Mouse (Mus musculus): Measurements from ENCODE around the gene Ncf2. TPM values are rescaled to one million over a fixed set of nuclear protein-coding genes. Genes with fewer than 3 reads are reported as not detected.

Ncf2 gene
- polyA plus RNA-seq, 1 experiment from 2014 or later: 7.3 TPM

GRCm38 (mm10) chr1:152826446-152826845 lies 26.5 kb downstream of the Ncf2 start:
- Histone ChIP-seq H3K4me1 (replicated peaks; ENCODE audit: insufficient read depth, low read length) (no peaks in the 10 kb centered on the region), H3K4me3 (replicated peaks; ENCODE audit: low read depth, low read length) (no peak overlapping the region), H3K27ac (no peak overlapping the region), H3K27me3 (ENCODE audit: insufficient read depth, low read length) (no peaks in the 10 kb centered on the region), H3K9me3 (replicated peaks; ENCODE audit: low read length) (no peaks in the 10 kb centered on the region), H3K4me2 (ENCODE audit: low read length) (no peak overlapping the region), H3K36me3 (ENCODE audit: insufficient read depth, low read length) (no peaks in the 10 kb centered on the region), H3K9ac (ENCODE audit: low read depth, low read length) (no peak overlapping the region)
- no peak for ATAC-seq (replicated peaks; ENCODE audit: low FRiP score, low read depth)
- 53% methylated on average over 5 of the region's 5 CpGs for WGBS
- TF ChIP-seq CTCF (IDR thresholded peaks at IDR 0.05; ENCODE audit: low read depth): no peak
- no peak for DNase-seq (ENCODE audit: low spot score)

DNA sequence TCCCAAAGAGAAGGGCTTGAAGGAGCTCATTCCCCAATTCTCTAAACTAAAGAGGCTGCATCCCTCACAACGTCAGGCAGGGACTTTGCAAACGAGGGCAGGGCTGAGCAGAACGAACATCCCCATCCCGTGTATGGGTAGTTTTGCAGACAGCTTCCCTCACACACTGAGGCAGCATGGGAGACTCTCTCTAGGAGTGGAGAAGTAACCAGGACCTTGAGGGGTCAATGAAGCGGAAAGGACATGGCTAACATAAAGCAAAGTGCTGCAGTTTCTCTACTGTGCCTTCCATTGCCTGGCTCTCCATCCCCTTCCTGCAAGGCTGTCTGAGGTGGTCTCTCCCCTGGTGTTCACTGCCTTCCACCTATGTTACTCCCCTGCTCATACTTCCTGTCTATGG lies 28.2 kb downstream of the Ncf2 start:
- Histone ChIP-seq H3K36me3 (ENCODE audit: insufficient read depth, low read length) (no peaks in the 10 kb centered on the region), H3K4me2 (ENCODE audit: low read length) (no peak overlapping the region; the same call in 1 of the 2 replicates), H3K4me3 (replicated peaks; ENCODE audit: low read depth, low read length) (no peak overlapping the region), H3K9ac (ENCODE audit: low read depth, low read length) (no peak overlapping the region), H3K9me3 (replicated peaks; ENCODE audit: low read length) (no peaks in the 10 kb centered on the region), H3K27ac (no peak overlapping the region), H3K4me1 (replicated peaks; ENCODE audit: insufficient read depth, low read length) (no peaks in the 10 kb centered on the region), H3K27me3 (ENCODE audit: insufficient read depth, low read length) (no peaks in the 10 kb centered on the region)
- DNase-seq (ENCODE audit: low spot score) (peak; percentile 12), ATAC-seq (replicated peaks; ENCODE audit: low FRiP score, low read depth) (peak; percentile 33; the same call in 1 of the 2 replicates)
- TF ChIP-seq CTCF (IDR thresholded peaks at IDR 0.05; ENCODE audit: low read depth): no peak
- 53% methylated on average over 5 of the region's 5 CpGs for WGBS

DNA sequence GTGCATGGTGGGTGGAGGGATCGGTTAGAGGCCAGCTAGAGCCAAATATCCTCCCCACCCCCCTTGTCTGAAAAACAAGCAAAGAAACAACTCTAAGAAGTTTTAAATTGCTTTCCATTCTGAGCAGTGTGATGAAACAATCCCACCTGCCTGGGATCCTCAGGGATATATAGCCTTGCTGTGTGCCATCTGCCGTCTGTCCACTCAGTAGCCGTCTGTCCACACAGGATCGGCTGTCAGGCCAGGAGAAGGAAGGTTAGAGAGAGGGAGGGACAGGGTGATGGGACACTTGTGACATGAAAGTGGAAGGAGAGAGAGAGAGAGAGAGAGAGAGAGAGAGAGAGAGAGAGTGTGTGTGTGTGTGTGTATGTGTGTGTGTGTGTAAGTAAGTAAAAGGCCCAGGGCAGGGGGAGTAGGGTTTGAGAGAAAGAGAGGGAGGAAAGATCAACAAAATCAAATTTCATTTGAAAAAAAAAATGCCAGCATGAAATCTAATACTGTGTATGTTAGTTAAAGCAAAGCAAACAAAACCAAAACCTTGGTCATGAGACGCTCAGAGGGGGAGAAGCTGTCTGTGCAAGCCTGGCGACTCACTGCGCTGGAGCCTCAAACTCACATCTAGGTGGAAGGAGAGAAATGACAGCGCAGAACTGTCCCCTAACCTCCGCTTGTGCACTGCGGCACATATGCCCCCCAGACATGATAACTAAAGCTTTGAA lies 28.8 kb downstream of the Ncf2 start:
- ATAC-seq (replicated peaks; ENCODE audit: low FRiP score, low read depth) (no peak), DNase-seq (ENCODE audit: low spot score) (peak; percentile 69)
- no peaks in the 10 kb centered on the region for H3K27me3 ChIP-seq (ENCODE audit: insufficient read depth, low read length)
- no peak overlapping the region for H3K27ac ChIP-seq
- no peak overlapping the region for H3K4me3 ChIP-seq (replicated peaks; ENCODE audit: low read depth, low read length)
- H3K9me3 ChIP-seq (replicated peaks; ENCODE audit: low read length): no peaks in the 10 kb centered on the region
- no peak overlapping the region for H3K4me2 ChIP-seq (ENCODE audit: low read length)
- 36% methylated on average over 10 of the region's 10 CpGs for WGBS
- no peaks in the 10 kb centered on the region for H3K4me1 ChIP-seq (replicated peaks; ENCODE audit: insufficient read depth, low read length)
- no peak overlapping the region for H3K9ac ChIP-seq (ENCODE audit: low read depth, low read length)
- H3K36me3 ChIP-seq (ENCODE audit: insufficient read depth, low read length): no peaks in the 10 kb centered on the region
- TF ChIP-seq CTCF (IDR thresholded peaks at IDR 0.05; ENCODE audit: low read depth): no peak

DNA sequence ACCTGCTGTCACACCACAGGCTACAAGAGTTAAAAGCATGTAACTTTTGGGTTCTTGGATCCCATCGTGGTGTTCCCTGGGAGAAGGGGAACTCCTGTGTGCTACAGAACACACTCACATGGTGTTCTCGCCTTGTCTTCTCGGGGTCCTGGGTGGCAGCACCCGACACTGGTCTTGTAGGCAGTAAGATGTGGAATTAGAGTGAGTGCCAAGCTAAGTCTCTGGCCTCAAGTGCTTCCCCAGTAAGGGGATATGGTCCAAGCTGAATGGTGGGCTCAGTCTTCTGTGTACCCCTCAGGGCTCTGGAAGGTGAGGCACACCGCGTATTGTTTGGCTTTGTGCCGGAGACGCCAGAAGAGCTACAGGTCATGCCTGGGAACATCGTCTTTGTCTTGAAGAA lies 30.1 kb downstream of the Ncf2 start:
- Histone ChIP-seq H3K4me2 (ENCODE audit: low read length) (no peak overlapping the region), H3K27me3 (ENCODE audit: insufficient read depth, low read length) (no peaks in the 10 kb centered on the region), H3K9me3 (replicated peaks; ENCODE audit: low read length) (no peaks in the 10 kb centered on the region), H3K4me1 (replicated peaks; ENCODE audit: insufficient read depth, low read length) (no peaks in the 10 kb centered on the region), H3K9ac (ENCODE audit: low read depth, low read length) (no peak overlapping the region), H3K27ac (no peak overlapping the region), H3K36me3 (ENCODE audit: insufficient read depth, low read length) (peaks cover 5% of the 10 kb centered on the region; the same call in 1 of the 2 replicates), H3K4me3 (replicated peaks; ENCODE audit: low read depth, low read length) (no peak overlapping the region)
- 95% methylated on average over 9 of the region's 9 CpGs for WGBS
- no peak for DNase-seq (ENCODE audit: low spot score)
- ATAC-seq (replicated peaks; ENCODE audit: low FRiP score, low read depth): no peak
- no peak for TF ChIP-seq CTCF (IDR thresholded peaks at IDR 0.05; ENCODE audit: low read depth)

GRCm38 (mm10) chr1:152831003-152831402 lies 31.0 kb downstream of the Ncf2 start:
- WGBS: 90% methylated on average over 8 of the region's 8 CpGs
- ATAC-seq (replicated peaks; ENCODE audit: low FRiP score, low read depth): no peak
- no peak overlapping the region for H3K27ac ChIP-seq
- H3K4me2 ChIP-seq (ENCODE audit: low read length): no peak overlapping the region
- no peak for DNase-seq (ENCODE audit: low spot score)
- peaks cover 5% of the 10 kb centered on the region; the same call in 1 of the 2 replicates for H3K36me3 ChIP-seq (ENCODE audit: insufficient read depth, low read length)
- H3K9ac ChIP-seq (ENCODE audit: low read depth, low read length): no peak overlapping the region
- no peak for TF ChIP-seq CTCF (IDR thresholded peaks at IDR 0.05; ENCODE audit: low read depth)
- H3K4me1 ChIP-seq (replicated peaks; ENCODE audit: insufficient read depth, low read length): no peaks in the 10 kb centered on the region
- no peak overlapping the region for H3K4me3 ChIP-seq (replicated peaks; ENCODE audit: low read depth, low read length)
- no peaks in the 10 kb centered on the region for H3K27me3 ChIP-seq (ENCODE audit: insufficient read depth, low read length)
- no peaks in the 10 kb centered on the region for H3K9me3 ChIP-seq (replicated peaks; ENCODE audit: low read length)

- no peaks in the 10 kb centered on the region for H3K27me3 ChIP-seq (ENCODE audit: insufficient read depth, low read length)
- no peak overlapping the region for H3K9ac ChIP-seq (ENCODE audit: low read depth, low read length)
- H3K27ac ChIP-seq: no peak overlapping the region
- H3K4me2 ChIP-seq (ENCODE audit: low read length): no peak overlapping the region
- no peak for TF ChIP-seq CTCF (IDR thresholded peaks at IDR 0.05; ENCODE audit: low read depth)
- 71% methylated on average over 5 of the region's 5 CpGs for WGBS
- H3K4me1 ChIP-seq (replicated peaks; ENCODE audit: insufficient read depth, low read length): no peaks in the 10 kb centered on the region
- H3K36me3 ChIP-seq (ENCODE audit: insufficient read depth, low read length): peaks cover 5% of the 10 kb centered on the region; the same call in 1 of the 2 replicates
- no peak for DNase-seq (ENCODE audit: low spot score)
- ATAC-seq (replicated peaks; ENCODE audit: low FRiP score, low read depth): no peak
- H3K4me3 ChIP-seq (replicated peaks; ENCODE audit: low read depth, low read length): no peak overlapping the region
- H3K9me3 ChIP-seq (replicated peaks; ENCODE audit: low read length): no peaks in the 10 kb centered on the region
Measured at GRCm38 (mm10) chr1:152831619-152832018, 31.6 kb downstream of the Ncf2 start.

All from kidney, postnatal 0 days (tissue).